Mouse (Mus musculus): ENCODE data around the gene Kdf1. TPM values are rescaled to one million over a fixed set of nuclear protein-coding genes. Genes with fewer than 3 reads are reported as not detected.
"Not testable (repeated sequence)": the region's sequence is repeated elsewhere in the genome, so short reads cannot be mapped to it uniquely, and the experiment has no call there.

Kdf1 gene
- total RNA-seq, 2 experiments from 2014 or later: not detected

GRCm38 (mm10) chr4:133494867-133495266 is 23.9 kb upstream of the Kdf1 start:
- intact Hi-C loops (cut with DNase I): loop anchor here (2.0 kb wide), 2 partner anchors 16 to 70 kb away; no protein-coding TSS in a partner anchor
- DNase-seq (ENCODE audit: low spot score): no peak

- intact Hi-C loops (cut with DNase I): loop anchor here (2.0 kb wide), 2 partner anchors 17 to 71 kb away; no protein-coding TSS in a partner anchor
- DNase-seq (ENCODE audit: low spot score): no peak
These were observed 23.1 kb upstream of the Kdf1 start for GRCm38 (mm10) chr4:133495711-133496110.

GRCm38 (mm10) chr4:133496738-133497445 is 21.9 kb upstream of the Kdf1 start:
- DNase-seq (ENCODE audit: low spot score): no peak
- intact Hi-C loops (cut with DNase I): no loop called here

- no peak for DNase-seq (ENCODE audit: low spot score)
- intact Hi-C loops (cut with DNase I): no loop called here
These were observed 21.2 kb upstream of the Kdf1 start for GRCm38 (mm10) chr4:133497461-133498159.

GRCm38 (mm10) chr4:133498160-133498724 is 20.5 kb upstream of the Kdf1 start, which contains the start of gene Trnp1:
Gene Trnp1, minus strand, starts transcription at chr4:133498550.
- DNase-seq (ENCODE audit: low spot score): peak; percentile 50
- intact Hi-C loops (cut with DNase I): no loop called here

- intact Hi-C loops (cut with DNase I): no loop called here
- DNase-seq (ENCODE audit: low spot score): no peak
These were observed 17.2 kb upstream of the Kdf1 start for GRCm38 (mm10) chr4:133501514-133501913.

- intact Hi-C loops (cut with DNase I): no loop called here
- no peak for DNase-seq (ENCODE audit: low spot score)
These were observed 14.5 kb upstream of the Kdf1 start for GRCm38 (mm10) chr4:133504300-133504699.

- intact Hi-C loops (cut with DNase I): no loop called here
- no peak for DNase-seq (ENCODE audit: low spot score)
These were observed 13.8 kb upstream of the Kdf1 start for GRCm38 (mm10) chr4:133504755-133505485.

GRCm38 (mm10) chr4:133506573-133506972 is 12.2 kb upstream of the Kdf1 start:
- intact Hi-C loops (cut with DNase I): no loop called here
- no peak for DNase-seq (ENCODE audit: low spot score)

GRCm38 (mm10) chr4:133508990-133509389 is 9.8 kb upstream of the Kdf1 start:
- DNase-seq (ENCODE audit: low spot score): no peak
- intact Hi-C loops (cut with DNase I): no loop called here

GRCm38 (mm10) chr4:133511050-133511449 is 7.7 kb upstream of the Kdf1 start:
- intact Hi-C loops (cut with DNase I): no loop called here
- DNase-seq (ENCODE audit: low spot score): no peak

GRCm38 (mm10) chr4:133512511-133512910 is 6.3 kb upstream of the Kdf1 start:
- intact Hi-C loops (cut with DNase I): loop anchor here (2.0 kb wide), 2 partner anchors 34 to 90 kb away; no protein-coding TSS in a partner anchor
- not testable (repeated sequence) for DNase-seq (ENCODE audit: low spot score)

- DNase-seq (ENCODE audit: low spot score): no peak
- intact Hi-C loops (cut with DNase I): loop anchor here (2.0 kb wide), 2 partner anchors 34 to 90 kb away; no protein-coding TSS in a partner anchor
These were observed 5.8 kb upstream of the Kdf1 start for GRCm38 (mm10) chr4:133512972-133513371.

- intact Hi-C loops (cut with DNase I): no loop called here
- no peak for DNase-seq (ENCODE audit: low spot score)
These were observed 554 bp downstream of the Kdf1 start for GRCm38 (mm10) chr4:133519369-133519665.

GRCm38 (mm10) chr4:133521502-133521901 is 2.7 kb downstream of the Kdf1 start:
- intact Hi-C loops (cut with DNase I): no loop called here
- DNase-seq (ENCODE audit: low spot score): no peak

- intact Hi-C loops (cut with DNase I): no loop called here
- no peak for DNase-seq (ENCODE audit: low spot score)
These were observed 9.0 kb downstream of the Kdf1 start for GRCm38 (mm10) chr4:133527788-133528187.

- DNase-seq (ENCODE audit: low spot score): no peak
- intact Hi-C loops (cut with DNase I): no loop called here
These were observed 14.0 kb downstream of the Kdf1 start for GRCm38 (mm10) chr4:133532777-133533176.

GRCm38 (mm10) chr4:133536081-133536480 is 17.3 kb downstream of the Kdf1 start:
- DNase-seq (ENCODE audit: low spot score): no peak
- intact Hi-C loops (cut with DNase I): no loop called here

- intact Hi-C loops (cut with DNase I): no loop called here
- DNase-seq (ENCODE audit: low spot score): no peak
These were observed 17.9 kb downstream of the Kdf1 start for GRCm38 (mm10) chr4:133536652-133537051.
